Mouse (Mus musculus) 416B (cell line): Measurements from ENCODE around the gene Mip.
A peak's percentile ranks its signal among the peaks of the same experiment; 100 is the strongest.
"Not testable (repeated sequence)": the region's sequence is repeated elsewhere in the genome, so short reads cannot be mapped to it uniquely, and the experiment has no call there.

Experiments
- DNase-seq: peaks from one replicate; pipeline ENCODE4 v3.0.0; 2011; ENCODE audit warnings: low read depth

Gene Mip

DNA sequence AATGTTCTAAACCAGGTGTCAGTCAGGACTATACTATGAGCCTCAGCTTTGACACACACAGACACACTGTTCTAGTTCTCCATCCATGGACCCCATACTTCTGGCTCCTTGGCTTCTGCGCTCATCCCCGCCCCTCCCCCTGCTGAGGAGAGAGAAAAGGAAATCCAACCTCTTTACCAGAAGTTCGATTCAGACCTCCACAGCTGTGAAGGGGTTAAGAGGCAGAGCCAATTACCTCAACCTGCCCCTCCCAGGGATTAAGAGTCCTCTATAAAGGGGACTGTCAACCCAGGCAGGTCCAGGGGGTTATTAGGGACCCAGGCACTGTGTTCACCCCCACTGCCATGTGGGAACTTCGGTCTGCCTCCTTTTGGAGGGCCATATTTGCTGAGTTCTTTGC is at the start of gene Mip:
TSS of gene Mip (plus strand) at position 301 of the 400 bp plus-strand sequence.
- DNase-seq, result no peak

DNA sequence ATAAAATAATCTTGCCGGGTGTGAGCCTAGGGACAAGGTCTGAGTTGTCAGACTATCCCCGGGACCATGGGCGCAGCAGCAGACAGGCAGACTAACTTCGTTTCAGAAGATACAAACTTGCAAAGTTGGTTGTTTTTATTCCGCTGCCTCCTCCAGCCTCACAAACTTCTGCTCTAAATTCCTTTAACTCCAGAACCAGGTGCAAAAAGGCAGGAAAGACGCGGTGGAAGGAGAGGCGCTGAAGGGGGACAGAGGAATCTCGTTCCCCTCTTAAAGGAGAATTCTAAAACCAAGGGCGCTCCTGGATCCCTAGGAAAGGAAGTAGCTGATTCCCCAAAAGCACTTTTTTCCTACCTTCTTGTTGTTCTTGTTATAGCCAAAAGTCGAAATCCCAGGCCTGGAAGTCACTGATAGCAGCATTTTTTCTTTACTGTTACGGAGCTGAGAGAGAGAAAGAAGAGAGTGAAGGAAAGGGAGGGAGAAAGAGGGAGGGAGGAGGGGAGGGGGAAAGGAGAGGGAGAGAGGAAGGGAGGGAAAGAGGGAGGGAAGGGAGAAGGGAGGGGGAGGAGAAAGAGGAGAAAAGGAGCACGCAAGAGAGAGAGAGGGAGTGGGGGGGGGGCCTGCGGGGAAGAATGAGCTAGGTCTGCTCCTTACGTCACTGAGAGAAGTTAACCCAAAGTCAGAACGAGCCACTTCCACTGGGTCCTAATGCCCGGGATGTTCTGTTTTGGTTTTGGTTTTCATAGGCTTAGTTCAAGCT is 49.5 kb upstream of the Mip start:
- peak; percentile 90 for DNase-seq

DNA sequence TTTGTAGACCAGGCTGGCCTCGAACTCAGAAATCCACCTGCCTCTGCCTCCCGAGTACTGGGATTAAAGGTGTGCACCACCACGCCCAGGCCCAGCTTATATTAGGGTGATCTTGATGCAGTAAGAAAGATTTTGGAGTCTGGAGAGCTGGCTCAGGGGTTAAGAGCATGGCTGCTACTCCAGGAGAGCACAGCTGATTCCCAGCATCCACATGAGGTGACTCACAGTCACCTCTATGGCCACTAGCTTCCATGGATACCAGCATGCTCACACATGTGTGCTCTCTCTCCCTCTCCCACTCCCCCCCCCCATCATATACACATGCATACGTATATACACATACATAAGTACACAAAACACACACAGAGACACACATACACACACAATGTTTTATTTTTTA is 48.3 kb upstream of the Mip start:
- DNase-seq, result no peak

DNA sequence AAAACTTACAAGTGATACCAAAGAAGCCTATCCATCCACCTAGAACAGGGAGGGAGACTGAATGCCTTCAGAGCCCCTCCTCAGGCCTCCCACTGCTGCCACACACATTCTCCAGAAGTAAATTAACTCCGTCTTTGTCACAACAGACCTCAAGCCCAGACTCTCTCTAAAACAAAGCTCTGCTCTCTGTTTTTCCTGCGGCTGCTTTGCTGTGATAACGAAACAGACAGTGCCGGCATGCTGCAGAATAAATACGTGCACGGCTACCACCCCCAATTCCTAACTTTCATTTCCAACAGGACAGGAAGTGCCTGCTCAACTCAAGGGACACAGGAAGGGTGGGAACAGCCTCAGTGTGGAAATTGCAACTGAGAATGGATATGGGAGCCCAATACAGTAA is 45.6 kb upstream of the Mip start, which contains the start of gene Rbms2:
TSS of gene Rbms2 (minus strand) at position 309 of the 400 bp plus-strand sequence.
- no peak for DNase-seq

DNA sequence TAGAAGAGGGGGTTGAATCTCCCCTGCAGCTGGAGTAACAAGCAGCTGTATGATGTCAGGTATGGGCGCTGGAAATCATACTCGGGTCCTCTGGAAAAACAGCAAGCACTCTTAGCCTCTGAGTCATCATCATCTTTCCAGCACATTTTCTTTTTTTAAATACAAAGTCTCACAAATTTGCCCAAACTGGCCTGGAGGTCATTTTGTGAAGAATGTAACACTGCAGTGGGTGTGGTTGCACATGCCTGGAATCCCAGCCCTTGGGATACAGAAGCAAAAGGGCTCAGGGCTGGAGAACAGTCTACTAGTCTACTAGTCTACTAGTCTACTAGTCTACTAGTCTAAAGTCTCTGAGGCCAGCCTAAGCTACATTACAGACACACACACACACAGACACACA is 41.3 kb upstream of the Mip start:
- no peak for DNase-seq

DNA sequence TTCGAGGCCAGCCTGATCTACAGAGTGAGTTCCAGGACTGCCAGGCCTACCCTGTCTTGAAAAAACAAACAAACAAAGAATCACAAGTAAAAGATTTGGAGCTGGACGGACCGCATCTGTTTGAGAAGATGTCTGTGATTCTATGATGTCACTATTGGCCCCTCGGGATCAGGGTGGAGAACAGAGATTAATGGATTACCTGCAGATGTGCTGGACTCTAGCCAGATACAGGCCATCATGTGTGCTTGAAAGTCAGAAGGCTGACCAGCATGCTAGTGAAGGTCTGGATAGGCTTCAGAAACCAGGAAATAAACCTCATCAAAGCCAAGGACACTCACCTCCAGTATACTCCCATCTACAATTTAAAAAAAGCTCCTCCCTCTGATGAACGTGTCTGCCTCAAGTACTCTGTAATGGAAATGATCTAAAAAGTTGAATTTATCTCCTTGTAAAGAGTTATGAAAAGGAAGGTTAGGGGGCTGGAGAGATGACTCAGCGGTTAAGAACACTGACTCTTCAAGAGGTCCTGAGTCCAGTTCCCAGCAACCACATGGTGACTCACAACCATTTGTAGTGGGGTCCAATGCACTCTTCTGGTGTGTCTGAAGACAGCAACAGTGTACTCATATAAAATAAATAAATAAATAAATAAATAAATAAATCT is 40.2 kb upstream of the Mip start:
- DNase-seq, result peak; percentile 70

DNA sequence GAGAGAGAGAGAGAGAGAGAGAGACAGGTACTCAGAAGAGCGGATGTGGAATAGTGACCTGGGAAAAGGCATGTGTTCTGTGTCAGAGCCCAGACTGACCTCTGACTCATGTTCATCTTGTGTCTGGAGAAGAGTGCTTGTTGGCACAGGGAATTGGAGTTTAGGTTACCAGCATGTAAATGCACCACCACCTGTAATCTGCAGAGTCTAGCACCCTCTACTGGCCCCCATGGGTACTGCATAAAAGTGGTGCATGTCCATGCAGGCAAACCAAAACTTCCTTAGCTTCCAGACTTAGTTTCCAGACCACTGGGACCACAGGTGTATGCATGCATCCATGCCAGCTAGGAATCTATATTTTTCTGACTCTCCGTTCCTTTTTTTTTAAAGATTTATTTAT is 39.7 kb upstream of the Mip start:
- peak; percentile 93 for DNase-seq

DNA sequence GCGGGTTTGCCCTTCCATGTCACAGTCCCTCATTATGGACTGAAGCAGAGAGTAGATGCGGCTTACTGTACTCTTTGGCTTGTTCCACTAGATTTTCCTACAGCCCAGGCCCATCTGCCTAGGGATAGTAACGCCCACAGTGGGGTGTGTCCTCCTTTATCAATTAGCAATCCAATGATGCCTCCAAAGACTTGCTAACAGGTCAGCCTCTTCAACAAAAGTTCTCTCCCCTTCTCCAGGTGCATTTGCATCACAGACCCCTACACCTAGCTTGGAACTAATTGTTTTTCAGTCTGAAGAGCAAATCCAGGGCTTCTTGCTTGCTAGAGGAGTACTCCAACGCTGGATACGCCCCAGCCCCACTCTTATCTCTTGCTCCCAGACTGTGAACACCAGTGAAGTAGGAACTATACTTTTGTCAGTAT is 38.4 kb upstream of the Mip start:
- no peak for DNase-seq

DNA sequence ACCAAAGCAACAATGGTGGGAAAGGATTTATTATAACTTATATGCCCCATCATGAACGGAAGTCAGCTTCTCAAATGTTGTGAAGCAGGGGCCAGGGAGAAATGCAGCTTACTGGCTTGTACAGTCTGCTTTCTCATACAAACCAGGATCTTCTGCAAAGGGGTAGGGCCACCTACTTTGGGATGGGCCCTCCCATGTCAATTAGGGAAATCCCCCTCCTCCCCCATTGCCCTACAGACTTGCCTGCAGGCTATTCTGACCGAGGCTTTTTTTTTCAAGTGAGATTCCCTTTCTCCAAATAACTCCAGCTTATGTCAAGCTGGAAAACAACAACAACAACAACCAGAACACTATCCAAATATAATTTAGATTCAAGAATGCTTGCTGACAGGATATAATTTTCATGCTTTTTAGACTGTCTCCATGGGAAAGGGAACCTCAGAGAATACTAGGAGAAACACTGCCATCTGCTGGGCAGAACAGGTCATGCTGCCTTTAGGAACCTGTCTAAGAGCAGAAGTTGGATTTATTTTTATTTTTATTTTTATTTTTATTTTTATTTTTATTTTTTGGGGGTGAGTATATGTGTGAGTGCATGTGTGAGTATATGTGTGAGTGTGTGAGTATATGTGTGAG is 37.3 kb upstream of the Mip start:
- DNase-seq, result peak; percentile 87

DNA sequence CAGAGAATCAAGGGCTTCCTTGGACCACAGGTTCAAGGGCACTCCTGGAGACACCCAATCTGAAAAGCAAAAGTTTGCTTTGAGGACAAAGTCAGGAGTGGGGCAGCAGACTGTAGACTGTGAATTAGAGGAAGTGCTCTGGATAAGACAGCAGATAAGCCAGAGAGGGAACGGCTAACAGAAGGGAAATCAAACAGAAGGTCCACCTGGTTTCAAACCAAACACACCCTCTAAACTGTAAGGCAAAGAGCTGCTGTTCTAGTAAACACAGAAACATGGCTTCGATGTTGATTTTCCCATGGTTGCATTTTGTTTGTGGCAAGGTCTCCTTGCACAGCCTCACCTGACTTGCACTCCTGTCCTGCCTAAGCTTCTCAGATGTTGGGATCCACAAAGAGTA is 34.2 kb upstream of the Mip start:
- DNase-seq, result peak; percentile 24

DNA sequence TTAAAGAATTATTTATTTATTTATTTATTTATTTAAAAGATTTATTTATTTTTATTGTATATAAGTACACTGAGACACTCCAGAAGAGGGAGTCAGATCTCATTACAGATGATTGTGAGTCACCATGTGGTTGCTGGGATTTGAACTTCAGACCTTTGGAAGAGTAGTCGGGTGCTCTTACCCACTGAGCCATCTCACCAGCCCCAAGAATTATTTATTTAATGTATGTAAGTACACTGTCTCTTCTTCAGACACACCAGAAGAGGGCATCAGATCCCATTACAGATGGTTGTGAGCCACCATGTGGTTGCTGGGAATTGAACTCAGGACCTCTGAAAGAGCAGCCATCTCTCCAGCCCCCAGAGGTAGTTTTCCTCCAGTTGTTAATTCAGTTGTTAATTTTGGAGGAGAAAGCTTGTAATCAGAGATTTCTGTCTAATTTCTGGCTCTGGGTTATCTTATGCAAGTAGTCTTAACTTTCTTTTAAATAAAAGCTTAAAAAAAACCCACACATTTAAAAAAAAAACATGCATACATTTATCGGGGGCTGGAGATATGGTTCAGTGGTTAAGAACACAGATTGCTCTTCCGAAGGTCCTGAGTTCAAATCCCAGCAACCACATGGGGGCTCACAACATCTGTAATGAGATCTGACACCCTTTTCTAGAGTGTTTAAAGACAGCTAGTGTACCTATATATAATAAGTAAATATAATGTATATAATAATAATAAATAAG is 33.4 kb upstream of the Mip start:
- not testable (repeated sequence) for DNase-seq

DNA sequence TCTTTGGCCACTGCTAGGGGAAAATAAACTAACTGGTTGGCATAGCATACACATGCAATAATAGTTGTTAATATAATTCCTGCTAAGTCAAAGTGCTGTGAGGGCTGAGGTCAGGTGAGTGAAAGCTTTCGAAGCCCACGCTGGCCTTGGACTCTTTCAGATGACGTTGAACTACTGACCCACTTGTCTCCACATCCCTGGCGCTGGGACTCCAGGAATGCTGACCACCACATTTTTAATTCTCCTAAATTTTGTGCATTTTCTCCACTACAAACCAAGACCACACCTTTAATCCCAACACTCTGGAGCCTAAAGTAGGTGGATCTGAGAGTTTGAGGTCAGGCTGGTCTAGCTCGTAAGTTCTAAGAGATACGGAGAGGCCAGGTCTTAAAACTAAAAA is 32.5 kb upstream of the Mip start:
- DNase-seq, result no peak

DNA sequence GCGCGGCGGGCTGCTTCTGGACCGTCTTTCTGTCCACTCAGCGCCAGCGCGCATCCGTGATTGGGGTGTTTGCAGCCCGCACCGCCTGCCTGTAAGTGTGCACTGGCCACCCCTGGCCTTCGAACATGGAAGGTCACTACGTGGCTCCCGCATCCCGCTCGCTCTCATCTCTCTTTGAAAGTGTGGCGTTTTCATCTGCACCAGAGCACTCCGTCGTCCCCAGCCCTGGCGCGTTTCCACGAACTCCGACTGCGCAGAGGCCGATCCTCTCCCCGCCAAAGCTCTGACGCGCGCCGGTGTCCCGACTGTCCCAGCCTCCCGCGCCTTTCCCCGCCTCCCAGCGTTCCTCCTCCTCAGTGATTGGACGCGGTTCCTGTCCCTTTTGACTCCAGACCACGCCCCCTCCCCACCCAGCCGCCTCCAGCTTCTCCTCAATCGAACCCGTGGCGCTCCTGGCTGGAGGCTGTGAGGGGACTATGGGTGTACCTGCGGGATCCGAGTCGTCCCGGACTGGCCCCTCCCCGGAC is 31.6 kb upstream of the Mip start, which contains the start of gene Gls2:
TSS of gene Gls2 (plus strand) at position 434 of the 527 bp plus-strand sequence.
- DNase-seq, result peak; percentile 97

DNA sequence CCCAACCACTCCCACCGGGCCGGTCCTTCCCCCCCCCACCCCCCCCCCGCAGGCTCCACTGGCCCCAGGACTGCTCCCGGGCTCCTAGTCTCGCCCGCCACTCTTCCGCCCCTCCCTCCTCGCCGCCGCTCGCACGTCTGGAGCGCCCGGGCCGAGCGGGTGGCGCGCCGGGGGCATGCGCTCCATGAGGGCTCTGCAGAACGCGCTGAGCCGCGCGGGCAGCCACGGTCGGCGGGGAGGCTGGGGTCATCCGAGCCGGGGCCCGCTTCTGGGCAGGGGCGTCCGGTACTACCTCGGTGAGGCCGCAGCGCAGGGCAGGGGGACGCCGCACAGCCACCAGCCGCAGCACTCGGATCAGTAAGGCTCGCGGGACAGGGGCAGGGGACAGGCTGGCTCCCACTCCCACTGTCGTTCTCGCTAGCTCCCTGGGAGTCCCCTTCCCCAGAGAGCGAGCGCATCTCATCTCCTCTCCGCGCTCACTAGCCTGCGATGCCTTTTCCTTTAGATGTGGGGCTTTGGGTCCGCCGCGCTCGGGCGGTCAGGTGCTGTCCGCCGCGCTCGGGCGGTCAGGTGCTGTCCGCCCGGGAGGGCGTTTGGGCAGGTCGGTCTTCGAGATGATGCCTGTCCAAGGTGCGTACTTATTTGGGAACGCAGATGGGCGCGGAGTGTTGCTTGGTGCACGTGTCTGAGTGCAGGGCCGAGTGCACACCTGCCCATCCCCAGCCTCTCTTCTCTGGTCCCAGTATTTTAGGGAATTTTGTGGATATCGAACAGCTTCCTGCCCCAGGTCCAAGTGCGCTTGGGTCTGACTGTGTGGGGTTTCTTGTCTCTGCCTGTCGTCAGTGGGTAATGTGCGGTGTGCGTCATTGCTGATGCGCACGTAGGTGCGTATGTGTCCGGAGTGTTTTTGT is 30.8 kb upstream of the Mip start:
- DNase-seq, result no peak

DNA sequence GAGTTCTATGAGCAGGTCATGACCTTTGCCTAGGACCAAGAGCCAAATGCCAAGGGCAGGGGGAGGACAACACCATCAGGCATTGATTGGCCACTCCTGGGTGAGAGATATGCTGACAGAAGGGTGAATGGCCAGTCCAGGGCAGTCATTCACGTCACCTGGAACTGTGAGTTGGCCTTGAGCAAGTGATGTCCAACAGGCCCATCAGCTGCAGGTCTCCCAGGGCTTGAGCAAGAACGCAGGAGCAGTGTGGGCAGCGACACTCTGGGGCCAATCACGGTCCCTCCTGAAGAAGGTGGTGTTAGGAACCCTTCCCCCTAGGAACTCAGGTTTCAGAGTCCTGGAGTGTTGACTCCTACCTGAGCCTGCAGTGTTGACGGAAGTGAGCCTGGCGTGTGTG is 23.8 kb upstream of the Mip start:
- no peak for DNase-seq

DNA sequence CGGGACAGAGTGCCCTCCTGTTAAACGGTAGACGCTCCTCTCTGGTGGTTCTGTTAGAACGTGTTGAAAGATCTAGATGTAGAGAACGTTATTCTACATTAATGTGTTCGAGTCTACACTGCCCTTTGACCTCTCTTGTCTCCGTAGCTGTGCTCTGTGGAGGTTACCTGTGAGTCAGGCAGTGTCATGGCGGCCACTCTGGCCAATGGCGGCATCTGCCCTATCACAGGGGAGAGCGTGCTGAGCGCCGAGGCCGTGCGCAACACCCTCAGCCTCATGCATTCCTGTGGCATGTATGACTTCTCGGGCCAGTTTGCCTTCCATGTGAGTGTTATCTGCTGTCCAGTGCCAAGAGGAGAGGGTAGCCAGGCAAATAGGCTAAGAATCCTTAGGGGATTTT is 20.7 kb upstream of the Mip start:
- DNase-seq, result no peak

DNA sequence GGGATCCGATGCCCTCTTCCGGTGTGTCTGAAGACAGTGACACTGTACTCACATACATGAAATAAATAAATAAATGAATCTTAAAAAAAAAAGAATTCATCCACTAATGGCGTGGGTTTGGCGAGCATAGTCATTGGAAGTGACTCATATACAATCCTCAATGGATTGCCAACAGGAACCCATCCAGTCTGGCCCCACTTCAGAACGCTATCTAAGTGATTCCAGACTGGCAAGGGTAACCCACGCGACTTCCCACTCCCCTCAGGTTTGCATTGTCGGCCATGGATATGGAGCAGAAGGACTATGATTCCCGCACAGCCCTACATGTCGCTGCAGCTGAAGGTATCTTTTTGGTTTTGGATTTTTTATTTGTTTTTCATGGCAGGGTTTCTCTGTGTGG is 17.3 kb upstream of the Mip start:
- no peak for DNase-seq

DNA sequence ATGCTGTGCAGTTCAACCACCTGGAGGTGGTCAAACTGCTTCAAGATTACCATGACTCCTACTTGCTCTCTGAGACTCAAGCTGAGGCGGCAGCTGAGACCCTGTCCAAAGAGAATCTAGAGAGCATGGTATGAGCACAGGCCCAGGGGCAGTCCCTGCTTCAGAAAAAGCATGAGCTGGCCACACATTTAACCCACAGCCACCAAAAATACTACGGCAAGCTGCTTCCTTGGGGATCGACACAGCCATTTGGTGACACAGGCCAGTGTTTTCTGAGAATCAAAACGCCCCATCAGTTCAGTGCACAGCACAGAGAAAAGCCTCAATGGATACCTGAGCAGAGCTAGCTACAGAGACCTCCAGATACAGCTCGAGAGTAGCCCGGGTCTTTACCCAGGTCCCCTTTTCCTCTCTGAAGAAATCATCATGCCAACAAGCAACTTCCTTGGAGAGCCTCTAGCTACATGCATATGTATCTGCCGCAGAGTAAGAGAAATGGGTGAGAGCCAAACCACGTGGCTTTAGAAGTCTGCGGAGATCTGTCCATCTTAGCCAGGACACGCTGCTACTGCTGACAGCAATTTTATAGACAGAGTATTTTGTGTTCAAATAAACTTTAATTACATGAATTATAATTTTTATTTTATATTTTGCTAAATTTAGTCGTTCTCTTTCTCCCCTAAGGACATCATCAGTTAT is 16.2 kb upstream of the Mip start:
- no peak for DNase-seq

DNA sequence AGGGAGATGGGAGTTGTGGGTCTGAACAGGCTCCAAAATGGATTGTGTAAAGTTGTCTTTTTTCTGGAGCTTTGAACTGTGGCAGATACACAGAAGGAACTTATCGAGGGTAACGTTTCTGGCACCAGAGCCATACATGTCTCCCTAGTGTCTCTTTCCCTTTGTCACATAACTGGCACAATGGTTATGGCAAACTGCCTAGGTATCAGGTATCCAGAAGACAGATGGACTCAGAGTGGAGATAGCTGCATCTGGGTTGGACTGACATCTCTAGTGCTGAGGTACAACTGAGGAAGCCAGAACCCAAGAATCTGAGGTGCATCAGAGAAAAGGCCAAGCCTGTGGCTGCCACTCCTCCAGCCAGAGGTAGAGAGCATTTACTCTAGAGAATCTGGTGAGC is 15.5 kb upstream of the Mip start:
- no peak for DNase-seq

DNA sequence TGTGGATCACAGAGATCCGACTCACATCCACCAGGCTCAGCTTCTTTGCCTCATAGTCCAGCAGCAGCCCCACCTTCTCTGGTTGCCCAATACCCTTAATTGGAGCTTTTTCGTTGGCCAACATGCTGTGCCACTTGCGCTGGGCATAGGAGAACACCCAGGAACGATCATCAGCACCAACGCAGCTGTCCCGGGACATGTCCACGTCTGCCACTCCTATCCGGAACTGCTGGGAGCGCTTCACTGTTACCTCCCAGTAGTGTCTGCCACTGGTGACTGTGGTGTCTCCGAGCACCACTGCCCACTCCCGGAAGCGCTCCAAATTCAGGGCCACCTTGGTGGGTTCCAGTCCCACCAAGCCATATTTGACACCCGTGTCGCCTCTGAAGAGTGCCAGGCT is 14.7 kb upstream of the Mip start:
- DNase-seq, result peak; percentile 49
